8 mouse cellular contexts compared by ENCODE assay signal in the genomic region with DNA sequence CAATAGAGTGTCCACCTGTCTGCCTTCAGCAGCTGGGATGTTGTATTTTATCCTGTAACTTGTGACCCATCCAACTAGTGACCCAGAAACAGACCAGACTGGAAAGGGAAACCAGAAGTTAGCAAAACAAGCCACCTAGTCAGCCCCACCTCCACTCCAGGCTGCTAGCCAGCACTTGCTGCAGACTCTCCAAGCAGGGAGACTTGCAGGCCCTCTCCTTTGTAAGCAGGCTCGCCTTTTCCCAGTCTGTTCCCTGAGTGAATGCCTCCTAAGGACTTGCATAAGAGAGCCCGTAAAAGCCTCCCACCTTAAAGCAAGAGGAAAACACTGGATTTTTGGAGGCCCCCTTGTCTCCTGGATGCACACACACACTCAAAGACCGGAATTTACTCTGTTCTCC. TPM values are rescaled to one million over a fixed set of nuclear protein-coding genes. Genes with fewer than 3 reads are reported as not detected.
DNase-seq lines count a peak whose midpoint lies in the region; ATAC-seq lines count a peak whose summit lies in the region.
"Had no signal": no experiment of that assay in that cellular context is flagged by ENCODE, and none has a peak within 500 bp of the region (broad histone marks: within the 10 kb centered on the region; RNA-seq: fewer than 3 reads in every experiment).

No protein-coding gene starts in this region.

- DNase-seq in urinary bladder, adult 18-20 months (ENCODE audit: low spot score in 2 of 2): peak; percentile 53 to 84
- no peak for DNase-seq in urinary bladder, postnatal 10 days (ENCODE audit: low spot score)
- peak; percentile 64 to 65 for DNase-seq in gastrocnemius, postnatal 36 days
- DNase-seq in kidney, adult 11 months: peak; percentile 92
- DNase-seq in spleen, adult 12 weeks (ENCODE audit: low spot score): no peak

- H3K27me3 ChIP-seq in lung, embryonic 16.5 days (ENCODE audit: control insufficient read depth, insufficient read depth, low read depth, low read length): no peaks in the 10 kb centered on the region

- intact Hi-C loops in gastrocnemius, postnatal 36 days (cut with DNase I): no loop called here

- H3K27ac ChIP-seq in lung, embryonic 16.5 days (ENCODE audit: low read length): peak overlapping the region; percentile 63
- H3K27ac ChIP-seq: macrophage had no signal

- H3K4me1 ChIP-seq in lung, embryonic 16.5 days (replicated peaks; ENCODE audit: control insufficient read depth, insufficient read depth, low read length): peaks cover 23% of the 10 kb centered on the region

- 41% methylated on average over 3 of the region's 3 CpGs for WGBS in lung, embryonic 16.5 days

- 0 out of 2 replicates have a peak overlapping the region, but pooled peaks have one; percentile 8 for H3K9ac ChIP-seq in lung, embryonic 16.5 days (ENCODE audit: low read length)

- H3K36me3 ChIP-seq in lung, embryonic 16.5 days (ENCODE audit: control insufficient read depth, insufficient read depth, low read length): no peaks in the 10 kb centered on the region

- H3K4me3 ChIP-seq in lung, embryonic 16.5 days (ENCODE audit: low read length): no peak overlapping the region

- H3K4me2 ChIP-seq in lung, embryonic 16.5 days (ENCODE audit: low read depth, low read length): no peak overlapping the region

- ATAC-seq in lung, embryonic 16.5 days (ENCODE audit: low read depth): peak; percentile 56; the same call in 1 of the 2 replicates
- no peak for ATAC-seq in megakaryocyte-erythroid progenitor cell, adult 5-6 weeks (replicated peaks; ENCODE audit: low FRiP score, low TSS enrichment, poor library complexity, severe bottlenecking)

- no peaks in the 10 kb centered on the region for H3K9me3 ChIP-seq in lung, embryonic 16.5 days (ENCODE audit: control insufficient read depth, low read length)

RNA-seq across cellular contexts. Expression of gene Atp2a2, which starts 27.3 kb away (rescaled TPM):
- total RNA-seq in gastrocnemius, postnatal 36 days (2021): 100 to 1,000 TPM; 175 to 549 TPM
- 28.8 TPM in 2 replicates for polyA plus RNA-seq in lung, embryonic 16.5 days (2015; fragmentation: Nextera tagmentation; extraction: Ambion mirVana)
- 72.8 and 80.7 TPM in 2 replicates for total RNA-seq in megakaryocyte-erythroid progenitor cell, adult 5-6 weeks (2014; fragmentation: Nextera tagmentation)
- 100 and 106 TPM in 2 replicates for total RNA-seq in megakaryocyte-erythroid progenitor cell, adult 5-6 weeks (2017)

Comparison
In these comparisons a context has a peak if more than half of its experiments do, and no peak if none do; other contexts are left out.
1. DNase-seq: peak in urinary bladder, adult 18-20 months (2 of 2), gastrocnemius, postnatal 36 days (2 of 2) and kidney, adult 11 months (single experiment); none in urinary bladder, postnatal 10 days (single experiment) and spleen, adult 12 weeks (single experiment).